Mouse (Mus musculus) intestine, postnatal 0 days (tissue): ENCODE measurements around the gene Tma16. TPM values are rescaled to one million over a fixed set of nuclear protein-coding genes. Genes with fewer than 3 reads are reported as not detected.

Experiments used
- ATAC-seq: fragments of 200-750 bp; cut with Nextera tagmentation; 2 replicates; pipeline ENCODE4 v1.8.0; 2017; ENCODE audit warnings: mild to moderate bottlenecking, moderate TSS enrichment, moderate library complexity
- H3K27ac ChIP-seq: fragments of 300-500 bp; sonication (generic); 2 replicates; pipeline ENCODE4 v1.5.1; 2014; ENCODE audit warnings: mild to moderate bottlenecking, low read depth, low read length, moderate library complexity
- H3K27me3 ChIP-seq: fragments of 300-500 bp; sonication (generic); replicated peaks from 2 replicates; pipeline ENCODE4 v1.6.1; 2014; ENCODE audit warnings: low read length, mixed read lengths; ENCODE audit not compliant: control insufficient read depth, insufficient read depth
- H3K36me3 ChIP-seq: fragments of 300-500 bp; sonication (generic); 2 replicates; pipeline ENCODE4 v1.6.1; 2014; ENCODE audit warnings: mild to moderate bottlenecking, moderate library complexity; ENCODE audit not compliant: control insufficient read depth, insufficient read depth
- H3K4me1 ChIP-seq: fragments of 300-500 bp; sonication (generic); replicated peaks from 2 replicates; pipeline ENCODE4 v1.6.1; 2014; ENCODE audit warnings: antibody characterized with exemption, low read length, mixed read lengths; ENCODE audit not compliant: control insufficient read depth, insufficient read depth
- H3K4me2 ChIP-seq: fragments of 300-500 bp; sonication (generic); replicated peaks from 2 replicates; pipeline ENCODE4 v1.6.1; 2014; ENCODE audit warnings: low read depth, mild to moderate bottlenecking, moderate library complexity
- H3K4me3 ChIP-seq: fragments of 300-500 bp; sonication (generic); 2 replicates; pipeline ENCODE4 v1.5.1; 2014; ENCODE audit warnings: low read depth, low read length
- H3K9ac ChIP-seq: fragments of 300-500 bp; sonication (generic); 2 replicates; pipeline ENCODE4 v1.6.1; 2014; ENCODE audit warnings: mild to moderate bottlenecking, low read depth, low read length
- H3K9me3 ChIP-seq: fragments of 300-500 bp; sonication (generic); 2 replicates; pipeline ENCODE4 v1.6.1; 2016; ENCODE audit warnings: mixed run types; ENCODE audit not compliant: control insufficient read depth
- CTCF ChIP-seq: sonication (generic); IDR thresholded peaks from 2 replicates; pipeline ENCODE4 v1.5.1; 2016; ENCODE audit warnings: low read depth, mild to moderate bottlenecking, control low read depth, antibody characterized with exemption, moderate library complexity
- WGBS: fragments of 180-500 bp; shearing (Covaris S2); extraction: QIAGEN DNeasy Blood & Tissue Kit; methylation state at CpG from one replicate; pipeline ENCODE4 v1.1.7; 2014; 5-methylcytosine and 5-hydroxymethylcytosine counted together
- polyA plus RNA-seq: library from polyadenylated mRNA; unstranded; fragments of >200 nt; fragmentation: Nextera tagmentation; extraction: Ambion mirVana; gene quantifications from 2 replicates; pipeline ENCODE4 v1.2.1, GENCODE M21; 2015

Tma16 gene
- polyA plus RNA-seq: 3.6 and 4.2 TPM in 2 replicates

DNA sequence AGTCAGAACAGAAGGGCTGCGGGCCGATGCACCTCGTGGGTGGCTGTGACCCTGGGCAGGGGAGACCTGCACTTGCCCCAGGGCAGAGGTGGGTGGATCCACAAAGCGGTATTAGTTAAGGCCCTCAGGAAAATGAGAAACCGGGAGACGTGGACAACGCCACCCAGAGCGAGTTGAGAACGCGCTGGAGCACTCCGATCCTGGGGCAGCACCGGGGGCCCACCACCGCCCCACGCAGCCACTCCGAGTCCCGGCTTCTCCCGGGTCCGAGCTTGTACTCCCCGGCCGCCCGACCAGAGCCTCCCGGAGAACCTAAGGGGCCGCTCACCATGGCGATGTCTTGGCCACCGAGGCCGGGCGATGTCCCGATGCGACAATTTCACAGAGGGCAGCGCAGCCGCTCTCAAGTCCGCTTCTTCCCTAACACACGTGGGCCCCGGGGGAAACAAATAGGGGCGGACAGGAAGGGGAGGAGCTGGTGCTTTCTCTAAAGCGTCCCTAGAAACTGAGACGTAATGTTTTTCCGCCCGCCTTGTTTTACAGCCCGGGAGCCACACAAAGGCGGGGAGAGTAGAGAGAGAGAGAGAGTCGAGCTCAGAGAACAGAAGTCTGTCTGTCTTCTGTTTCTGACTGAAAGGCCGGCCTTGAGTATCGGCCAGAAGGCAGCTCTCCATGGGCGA, at the start of gene Tma16:
Gene Tma16, minus strand, starts transcription at position 447 of the 680 bp plus-strand sequence.
- no peak within 1 kb of the TSS for H3K27ac ChIP-seq
- peak within 1 kb of the TSS; percentile 97 for H3K4me3 ChIP-seq
- H3K4me1 ChIP-seq: no peaks in the 10 kb centered on the region
- peak within 1 kb of the TSS; percentile 82 for H3K4me2 ChIP-seq
- no peaks in the 10 kb centered on the region for H3K9me3 ChIP-seq
- TF ChIP-seq CTCF: no peak
- H3K36me3 ChIP-seq: peaks cover 7% of the 10 kb centered on the region
- under 1% methylated on average over 45 of the region's 45 CpGs for WGBS
- no peaks in the 10 kb centered on the region for H3K27me3 ChIP-seq
- H3K9ac ChIP-seq: peak within 1 kb of the TSS; percentile 83
- peak; percentile 98 for ATAC-seq

DNA sequence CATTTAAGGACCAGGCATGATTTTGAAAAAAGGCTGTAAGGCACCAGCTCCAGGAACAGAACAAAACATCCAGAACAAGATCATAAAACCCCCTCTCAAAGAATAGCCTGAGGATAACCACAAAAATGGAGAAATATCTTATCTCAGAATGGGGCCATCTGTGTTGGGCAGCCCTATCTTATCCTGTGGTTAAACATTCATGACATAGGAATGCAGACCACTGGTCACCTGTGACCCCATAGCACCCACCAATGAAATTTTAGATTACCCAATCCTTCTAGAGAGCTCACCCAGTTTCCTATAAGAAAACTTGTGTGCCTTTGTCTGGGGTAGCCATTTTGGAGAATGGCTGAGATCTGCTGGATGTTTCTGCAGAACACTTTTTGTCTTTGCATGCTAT, 34.2 kb upstream of the Tma16 start:
- no peak overlapping the region for H3K4me3 ChIP-seq
- ATAC-seq: no peak
- no peak overlapping the region for H3K9ac ChIP-seq
- H3K9me3 ChIP-seq: no peaks in the 10 kb centered on the region
- no peak overlapping the region for H3K4me2 ChIP-seq
- no peak for TF ChIP-seq CTCF
- H3K27ac ChIP-seq: no peak overlapping the region
- no peaks in the 10 kb centered on the region for H3K4me1 ChIP-seq
- no peaks in the 10 kb centered on the region for H3K27me3 ChIP-seq
- H3K36me3 ChIP-seq: no peaks in the 10 kb centered on the region

DNA sequence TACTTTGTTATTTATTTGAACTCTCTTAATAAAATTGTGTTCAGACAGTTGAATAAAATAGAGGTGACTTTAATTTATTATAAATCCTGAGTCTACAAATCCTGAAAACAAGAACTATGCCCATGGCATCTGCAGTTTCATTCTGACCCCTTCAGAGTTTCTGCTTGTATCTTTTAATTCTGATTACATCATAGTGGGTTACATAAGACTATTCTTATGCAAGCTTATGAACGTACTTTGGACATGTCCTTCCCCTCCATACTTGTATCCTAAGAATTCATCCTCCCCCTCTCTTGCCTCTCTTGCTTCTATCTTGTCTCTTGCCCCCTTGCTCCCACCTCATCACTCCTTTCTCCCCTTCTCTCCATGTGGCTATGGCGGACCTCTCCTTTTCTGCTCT, 32.8 kb upstream of the Tma16 start:
- Histone ChIP-seq H3K4me3 (no peak overlapping the region), H3K36me3 (no peaks in the 10 kb centered on the region), H3K9ac (no peak overlapping the region), H3K9me3 (no peaks in the 10 kb centered on the region), H3K4me2 (no peak overlapping the region), H3K27me3 (no peaks in the 10 kb centered on the region), H3K4me1 (no peaks in the 10 kb centered on the region), H3K27ac (no peak overlapping the region)
- TF ChIP-seq CTCF: no peak
- ATAC-seq: no peak
- 74% methylated on average over 2 of the region's 2 CpGs for WGBS

DNA sequence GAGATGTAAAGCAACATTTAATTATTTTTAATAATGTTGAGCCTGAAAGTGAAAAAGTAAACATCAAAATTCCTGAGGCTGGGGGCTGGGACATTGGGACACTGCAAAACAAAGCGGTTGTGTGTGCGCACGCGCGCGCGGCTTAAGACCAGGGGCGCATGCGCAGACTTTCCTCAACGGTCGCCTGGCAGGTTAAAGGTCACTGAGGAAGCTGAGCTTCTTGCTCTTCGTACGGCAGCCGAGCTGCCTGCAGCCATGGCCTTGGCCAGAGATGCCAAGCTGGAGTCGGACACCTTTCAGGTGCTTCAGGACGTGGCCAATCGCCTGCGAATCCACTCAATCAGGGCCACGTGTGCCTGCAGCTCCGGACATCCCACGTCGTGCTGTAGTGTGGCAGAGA, 25.2 kb upstream of the Tma16 start, which contains the start of gene Tktl2:
Gene Tktl2, plus strand, starts transcription at position 220 of the 400 bp plus-strand sequence.
- no peak within 1 kb of the TSS for H3K27ac ChIP-seq
- no peaks in the 10 kb centered on the region for H3K27me3 ChIP-seq
- no peaks in the 10 kb centered on the region for H3K36me3 ChIP-seq
- TF ChIP-seq CTCF: no peak
- no peak for ATAC-seq
- WGBS: 93% methylated on average over 22 of the region's 22 CpGs
- no peaks in the 10 kb centered on the region for H3K9me3 ChIP-seq
- H3K4me1 ChIP-seq: no peaks in the 10 kb centered on the region
- no peak within 1 kb of the TSS for H3K4me3 ChIP-seq
- no peak within 1 kb of the TSS for H3K9ac ChIP-seq
- no peak within 1 kb of the TSS for H3K4me2 ChIP-seq

DNA sequence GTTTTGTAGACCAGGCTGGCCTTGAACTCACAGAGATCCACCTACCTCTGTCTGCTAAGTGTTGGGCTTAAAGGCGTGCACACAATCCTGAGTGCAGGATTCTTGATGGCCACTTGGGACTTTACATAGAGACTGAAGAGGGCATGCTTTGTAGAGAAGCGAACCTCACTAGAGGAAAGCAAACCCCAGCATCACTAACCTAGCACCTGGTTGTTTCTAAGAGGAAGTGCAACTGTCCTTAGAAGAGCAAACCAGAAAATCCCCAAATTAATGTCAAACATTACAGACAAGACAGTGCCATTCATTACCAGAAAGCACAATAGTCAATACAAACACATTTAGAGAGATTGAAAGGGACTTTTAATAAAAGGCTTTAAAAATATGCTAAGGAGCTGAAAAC, 17.1 kb upstream of the Tma16 start:
- ATAC-seq: no peak
- no peak overlapping the region for H3K9ac ChIP-seq
- H3K27ac ChIP-seq: no peak overlapping the region
- H3K27me3 ChIP-seq: no peaks in the 10 kb centered on the region
- no peak overlapping the region for H3K4me3 ChIP-seq
- WGBS: 73% methylated on average over 2 of the region's 2 CpGs
- no peaks in the 10 kb centered on the region for H3K9me3 ChIP-seq
- no peak for TF ChIP-seq CTCF
- no peaks in the 10 kb centered on the region for H3K4me1 ChIP-seq
- H3K36me3 ChIP-seq: no peaks in the 10 kb centered on the region
- no peak overlapping the region for H3K4me2 ChIP-seq

GRCm38 (mm10) chr8:66496998-66497577, 10.8 kb upstream of the Tma16 start:
- Histone ChIP-seq H3K9me3 (no peaks in the 10 kb centered on the region), H3K36me3 (no peaks in the 10 kb centered on the region), H3K27ac (no peak overlapping the region), H3K4me1 (no peaks in the 10 kb centered on the region), H3K27me3 (no peaks in the 10 kb centered on the region), H3K4me2 (no peak overlapping the region), H3K9ac (no peak overlapping the region), H3K4me3 (no peak overlapping the region)
- TF ChIP-seq CTCF: peak; percentile 81
- no peak for ATAC-seq
- 34% methylated on average over 4 of the region's 4 CpGs for WGBS
